8 mouse cellular contexts compared by ENCODE assay signal in genomic region chr15:98181132-98181711, GRCm38 (mm10). TPM values are rescaled to one million over a fixed set of nuclear protein-coding genes. Genes with fewer than 3 reads are reported as not detected.
A peak's percentile ranks its signal among the peaks of the same experiment; 100 is the strongest.
DNase-seq lines count a peak whose midpoint lies in the region; ATAC-seq and TF ChIP-seq lines count a peak whose summit lies in the region.

No protein-coding gene starts in this region.

- H3K36me3 ChIP-seq in ES-E14 (ENCODE audit: control insufficient read depth, insufficient read depth, low read length, poor library complexity, severe bottlenecking) = no peaks in the 10 kb centered on the region
- H3K36me3 ChIP-seq in forebrain, embryonic 15.5 days = no peaks in the 10 kb centered on the region
- H3K36me3 ChIP-seq in lung, embryonic 14.5 days (ENCODE audit: insufficient read depth) = no peaks in the 10 kb centered on the region
- H3K36me3 ChIP-seq in thymus, adult 2 months (ENCODE audit: control insufficient read depth, insufficient read depth, low read length) = no peaks in the 10 kb centered on the region

- peak; percentile 87 for TF ChIP-seq CTCF in layer of hippocampus, adult 2 months (conservative IDR thresholded peaks at IDR 0.05)
- peak; percentile 85 for TF ChIP-seq CTCF in lung, embryonic 14.5 days (IDR thresholded peaks at IDR 0.05; ENCODE audit: low read depth)
- peak; percentile 71 for TF ChIP-seq CTCF in olfactory bulb, adult 2 months (IDR thresholded peaks at IDR 0.05; ENCODE audit: insufficient read depth, low read depth, low read length)
- TF ChIP-seq CTCF in thymus, adult 2 months (IDR thresholded peaks at IDR 0.05; ENCODE audit: borderline replicate concordance, control insufficient read depth, extremely low read depth, insufficient read depth, low read length, poor library complexity) = peak; percentile 71; the same call in 1 of the 2 replicates

- TF ChIP-seq POLR2A in olfactory bulb, adult 2 months (IDR thresholded peaks at IDR 0.05; ENCODE audit: insufficient read depth, low read depth, low read length) = peak; percentile 67; the same call in 1 of the 2 replicates
- no peak for TF ChIP-seq POLR2A in thymus, adult 2 months (IDR thresholded peaks at IDR 0.05; ENCODE audit: control insufficient read depth, extremely low read depth, insufficient read depth, low read length, poor library complexity)

- H3K4me1 ChIP-seq in ES-E14 (ENCODE audit: control insufficient read depth in 2 of 2, insufficient read depth in 2 of 2, low read length in 2 of 2, poor library complexity in 1 of 2) = 0 out of 4 replicates have a peak, but pooled peaks cover 0 to 2% of the 10 kb centered on the region in 2 experiments
- H3K4me1 ChIP-seq in forebrain, embryonic 15.5 days = peaks cover 9% of the 10 kb centered on the region
- H3K4me1 ChIP-seq in lung, embryonic 14.5 days (ENCODE audit: insufficient read depth) = 0 out of 2 replicates have a peak, but pooled peaks cover 3% of the 10 kb centered on the region
- peaks cover 6% of the 10 kb centered on the region; the same call in 1 of the 2 replicates for H3K4me1 ChIP-seq in olfactory bulb, adult 2 months (ENCODE audit: control insufficient read depth, insufficient read depth, low read length)
- peaks cover 5% of the 10 kb centered on the region; the same call in 1 of the 2 replicates for H3K4me1 ChIP-seq in thymus, adult 2 months (replicated peaks; ENCODE audit: control insufficient read depth, insufficient read depth, low read length)

- DNase-seq in ES-E14 (ENCODE audit: low read depth, low spot score) = peak; percentile 88
- DNase-seq in cerebellum, adult 11-12 months = peak; percentile 99
- DNase-seq in heart, postnatal 36 days = peak; percentile 87 to 93
- DNase-seq in layer of hippocampus, adult 2 months (ENCODE audit: low spot score in 2 of 2) = peak; percentile 84 to 90
- peak; percentile 93 for DNase-seq in lung, embryonic 14.5 days
- DNase-seq in thymus, adult 2 months = peak; percentile 79

- H3K4me2 ChIP-seq in forebrain, embryonic 15.5 days (replicated peaks) = peak overlapping the region; percentile 53
- H3K4me2 ChIP-seq in lung, embryonic 14.5 days = peak overlapping the region; percentile 73

- in situ Hi-C loops in ES-E14 (cut with MboI; ENCODE audit: low sequenced_read_pairs in 2 of 2, unreplicated experiment in 2 of 2) = no loop called here

- peak; percentile 98 for ATAC-seq in forebrain, embryonic 15.5 days (replicated peaks)
- peak; percentile 98 for ATAC-seq in lung, embryonic 14.5 days (ENCODE audit: insufficient read depth)

- intact Hi-C loops in heart, postnatal 36 days (cut with DNase I) = loop anchor here (2.0 kb wide), 1 partner anchor 324 kb away; no protein-coding TSS in a partner anchor

- no peaks in the 10 kb centered on the region for H3K27me3 ChIP-seq in forebrain, embryonic 15.5 days
- H3K27me3 ChIP-seq in lung, embryonic 14.5 days (ENCODE audit: insufficient read depth, low read length) = 0 out of 2 replicates have a peak, but pooled peaks cover 4% of the 10 kb centered on the region
- peaks cover 8% of the 10 kb centered on the region for H3K27me3 ChIP-seq in thymus, adult 2 months (ENCODE audit: control insufficient read depth, insufficient read depth, low read length)

- under 1% methylated on average over 30 of the region's 30 CpGs for WGBS in forebrain, embryonic 15.5 days
- WGBS in lung, embryonic 14.5 days = under 1% methylated on average over 30 of the region's 30 CpGs
- under 1% methylated on average over 30 of the region's 30 CpGs for WGBS in olfactory bulb, adult 2 months
- under 1% methylated on average over 30 of the region's 30 CpGs for WGBS in thymus, adult 2 months

- peak overlapping the region; percentile 49 to 78 for H3K4me3 ChIP-seq in ES-E14 (ENCODE audit: insufficient read depth in 1 of 2, low read depth in 1 of 2, low read length in 2 of 2, poor library complexity in 1 of 2, severe bottlenecking in 1 of 2)
- H3K4me3 ChIP-seq in forebrain, embryonic 15.5 days = peak overlapping the region; percentile 60
- peak overlapping the region; percentile 81 for H3K4me3 ChIP-seq in layer of hippocampus, adult 2 months
- peak overlapping the region; percentile 47 for H3K4me3 ChIP-seq in lung, embryonic 14.5 days (ENCODE audit: low read depth, low read length)
- H3K4me3 ChIP-seq in olfactory bulb, adult 2 months (ENCODE audit: insufficient read depth, low read depth, low read length) = peak overlapping the region; percentile 46
- H3K4me3 ChIP-seq in thymus, adult 2 months (ENCODE audit: control insufficient read depth, insufficient read depth, low read length) = peak overlapping the region; percentile 50

- no peaks in the 10 kb centered on the region for H3K9me3 ChIP-seq in ES-E14 (ENCODE audit: control insufficient read depth, insufficient read depth, low read depth, low read length)
- no peaks in the 10 kb centered on the region for H3K9me3 ChIP-seq in forebrain, embryonic 15.5 days
- no peaks in the 10 kb centered on the region for H3K9me3 ChIP-seq in lung, embryonic 14.5 days (ENCODE audit: low read depth, low read length)

- no peak overlapping the region for H3K27ac ChIP-seq in ES-E14 (ENCODE audit: insufficient read depth, low read depth, low read length, poor library complexity, severe bottlenecking)
- H3K27ac ChIP-seq in forebrain, embryonic 15.5 days (replicated peaks) = peak overlapping the region; percentile 68
- peak overlapping the region; percentile 91 for H3K27ac ChIP-seq in layer of hippocampus, adult 2 months
- H3K27ac ChIP-seq in lung, embryonic 14.5 days (ENCODE audit: low read depth) = peak overlapping the region; percentile 50; the same call in 1 of the 2 replicates
- H3K27ac ChIP-seq in olfactory bulb, adult 2 months (ENCODE audit: insufficient read depth, low read depth, low read length) = peak overlapping the region; percentile 61
- no peak overlapping the region for H3K27ac ChIP-seq in thymus, adult 2 months (ENCODE audit: control insufficient read depth, insufficient read depth, low read length)

- H3K9ac ChIP-seq in ES-E14 (ENCODE audit: insufficient read depth, low read depth, low read length, poor library complexity, severe bottlenecking) = peak overlapping the region; percentile 53; the same call in 1 of the 2 replicates
- H3K9ac ChIP-seq in forebrain, embryonic 15.5 days (replicated peaks) = peak overlapping the region; percentile 51
- peak overlapping the region; percentile 40 for H3K9ac ChIP-seq in lung, embryonic 14.5 days

TF ChIP-seq in ES-E14, 5 proteins besides CTCF, POLR2A, EP300 and RAD21:
- TF ChIP-seq ZNF384 (IDR thresholded peaks at IDR 0.05; ENCODE audit: low read depth, low read length) (peak; percentile 78), ZC3H11A (IDR thresholded peaks at IDR 0.05; ENCODE audit: borderline replicate concordance, low read depth, low read length) (peak; percentile 55; the same call in 1 of the 2 replicates), MAFK (IDR thresholded peaks at IDR 0.05; ENCODE audit: insufficient read depth, low read depth, low read length) (no peak)

RNA-seq across cellular contexts. Expression of gene Olfr288, which starts 14.1 kb away (rescaled TPM):
- not detected in 2 replicates for total RNA-seq in ES-E14 (2012; rRNA removed)
- not detected in 2 replicates for polyA plus RNA-seq in forebrain, embryonic 15.5 days (2015; fragmentation: Nextera tagmentation; extraction: Ambion mirVana)
- not detected for total RNA-seq in heart, postnatal 36 days (2021)
- total RNA-seq in layer of hippocampus, adult 2 months (2021) = not detected
- polyA plus RNA-seq in lung, embryonic 14.5 days (2014; fragmentation: Nextera tagmentation; extraction: Ambion mirVana) = not detected in 2 replicates
- not detected in 2 replicates for polyA plus RNA-seq in olfactory bulb, adult 2 months (2012; ENCODE audit: insufficient read depth, insufficient read length, low replicate concordance, missing spikeins)
- not detected in 2 replicates for polyA plus RNA-seq in thymus, adult 2 months (2012; rRNA removed)

RNA-seq across cellular contexts. Expression of gene Ccdc184, which starts 14.3 kb away (rescaled TPM):
- total RNA-seq in ES-E14 (2012; rRNA removed) = 0.32 and 0.80 TPM in 2 replicates
- 31.2 and 39.1 TPM in 2 replicates for polyA plus RNA-seq in forebrain, embryonic 15.5 days (2015; fragmentation: Nextera tagmentation; extraction: Ambion mirVana)
- total RNA-seq in heart, postnatal 36 days (2021) = 1 to 10 TPM in 1 of 2 experiments, under 1 TPM in 1; 0.60 to 1.0 TPM
- 10 to 100 TPM; 10.6 to 10.9 TPM for total RNA-seq in layer of hippocampus, adult 2 months (2021)
- polyA plus RNA-seq in lung, embryonic 14.5 days (2014; fragmentation: Nextera tagmentation; extraction: Ambion mirVana) = 0.14 TPM in 1 of 2 replicates, not detected in the other
- polyA plus RNA-seq in olfactory bulb, adult 2 months (2012; ENCODE audit: insufficient read depth, insufficient read length, low replicate concordance, missing spikeins) = not detected in 2 replicates
- 1.3 TPM in 2 replicates for polyA plus RNA-seq in thymus, adult 2 months (2012; rRNA removed)

RNA-seq across cellular contexts. Expression of gene Asb8, which starts 15.8 kb away (rescaled TPM):
- total RNA-seq in ES-E14 (2012; rRNA removed) = 9.0 and 12.5 TPM in 2 replicates
- 45.0 and 45.1 TPM in 2 replicates for polyA plus RNA-seq in forebrain, embryonic 15.5 days (2015; fragmentation: Nextera tagmentation; extraction: Ambion mirVana)
- 100 to 1,000 TPM in 1 of 2 experiments, 10 to 100 TPM in 1; 98.7 to 109 TPM for total RNA-seq in heart, postnatal 36 days (2021)
- total RNA-seq in layer of hippocampus, adult 2 months (2021) = 10 to 100 TPM; 51.8 to 55.1 TPM
- polyA plus RNA-seq in lung, embryonic 14.5 days (2014; fragmentation: Nextera tagmentation; extraction: Ambion mirVana) = 47.4 and 48.7 TPM in 2 replicates
- not detected in 2 replicates for polyA plus RNA-seq in olfactory bulb, adult 2 months (2012; ENCODE audit: insufficient read depth, insufficient read length, low replicate concordance, missing spikeins)
- 52.2 and 56.9 TPM in 2 replicates for polyA plus RNA-seq in thymus, adult 2 months (2012; rRNA removed)

RNA-seq across cellular contexts. Expression of gene Gm44579, which starts 39.6 kb away (rescaled TPM):
- not detected in 2 replicates for total RNA-seq in ES-E14 (2012; rRNA removed)
- not detected in 2 replicates for polyA plus RNA-seq in forebrain, embryonic 15.5 days (2015; fragmentation: Nextera tagmentation; extraction: Ambion mirVana)
- total RNA-seq in heart, postnatal 36 days (2021) = not detected
- not detected for total RNA-seq in layer of hippocampus, adult 2 months (2021)
- polyA plus RNA-seq in lung, embryonic 14.5 days (2014; fragmentation: Nextera tagmentation; extraction: Ambion mirVana) = not detected in 2 replicates
- polyA plus RNA-seq in olfactory bulb, adult 2 months (2012; ENCODE audit: insufficient read depth, insufficient read length, low replicate concordance, missing spikeins) = not detected in 2 replicates
- polyA plus RNA-seq in thymus, adult 2 months (2012; rRNA removed) = not detected in 2 replicates

RNA-seq across cellular contexts. Expression of gene Olfr287, which starts 39.6 kb away (rescaled TPM):
- 0.16 TPM in 1 of 2 replicates, not detected in the other for total RNA-seq in ES-E14 (2012; rRNA removed)
- not detected in 2 replicates for polyA plus RNA-seq in forebrain, embryonic 15.5 days (2015; fragmentation: Nextera tagmentation; extraction: Ambion mirVana)
- not detected for total RNA-seq in heart, postnatal 36 days (2021)
- total RNA-seq in layer of hippocampus, adult 2 months (2021) = 1 to 10 TPM; 4.1 to 4.4 TPM
- polyA plus RNA-seq in lung, embryonic 14.5 days (2014; fragmentation: Nextera tagmentation; extraction: Ambion mirVana) = not detected in 2 replicates
- not detected in 2 replicates for polyA plus RNA-seq in olfactory bulb, adult 2 months (2012; ENCODE audit: insufficient read depth, insufficient read length, low replicate concordance, missing spikeins)
- polyA plus RNA-seq in thymus, adult 2 months (2012; rRNA removed) = 0.22 TPM in 1 of 2 replicates, not detected in the other

Comparison
In these comparisons a context has a peak if more than half of its experiments do, and no peak if none do; other contexts are left out.
1. H3K27ac ChIP-seq: peak in forebrain, embryonic 15.5 days (single experiment), layer of hippocampus, adult 2 months (single experiment), lung, embryonic 14.5 days (single experiment) and olfactory bulb, adult 2 months (single experiment); none in ES-E14 (single experiment) and thymus, adult 2 months (single experiment).
2. RNA of gene Ccdc184, which starts 14.3 kb away (polyA plus RNA-seq): 31.2 to 39.1 TPM in forebrain, embryonic 15.5 days; 1.3 TPM in thymus, adult 2 months, 0.14 TPM in lung, embryonic 14.5 days and not detected in olfactory bulb, adult 2 months; every median in the first group is over 10 times any median in the second.
3. RNA of gene Asb8, which starts 15.8 kb away (polyA plus RNA-seq): 52.2 to 56.9 TPM in thymus, adult 2 months, 47.4 to 48.7 TPM in lung, embryonic 14.5 days and 45.0 to 45.1 TPM in forebrain, embryonic 15.5 days; not detected in olfactory bulb, adult 2 months; every median in the first group is over 10 times any median in the second.
4. Peak in every context shown above with its lines, with median percentiles within 50 percentile points of each other: DNase-seq, H3K4me3 ChIP-seq, H3K9ac ChIP-seq and CTCF ChIP-seq.